Mouse (Mus musculus) heart, adult 2 months (tissue): ENCODE results near the gene Ipo7. TPM values are rescaled to one million over a fixed set of nuclear protein-coding genes. Genes with fewer than 3 reads are reported as not detected.
"Not testable (repeated sequence)": the region's sequence is repeated elsewhere in the genome, so short reads cannot be mapped to it uniquely, and the experiment has no call there.

ENCODE experiments used
- DNase-seq, 2 experiments: peaks; one replicate each; pipeline ENCODE4 v3.0.0; 2021
- H3K27ac ChIP-seq: fragments of 200-600 bp; 2 replicates; pipeline ENCODE4 v1.8.1; 2022
- H3K27me3 ChIP-seq: fragments of 200-500 bp; 2 replicates; pipeline ENCODE4 v1.6.1; 2012; ENCODE audit warnings: mild to moderate bottlenecking, low read length, inconsistent platforms, mixed read lengths; ENCODE audit not compliant: control insufficient read depth, insufficient read depth
- H3K36me3 ChIP-seq: fragments of 200-500 bp; 2 replicates; pipeline ENCODE4 v1.6.1; 2012; ENCODE audit warnings: low read length, inconsistent platforms; ENCODE audit not compliant: control insufficient read depth, insufficient read depth
- H3K4me1 ChIP-seq: fragments of 200-500 bp; 2 replicates; pipeline ENCODE4 v1.6.1; 2011; ENCODE audit warnings: low read length; ENCODE audit not compliant: control insufficient read depth, insufficient read depth
- H3K4me3 ChIP-seq: fragments of 200-600 bp; 2 replicates; pipeline ENCODE4 v1.8.1; 2022
- H3K79me2 ChIP-seq: fragments of 200-500 bp; replicated peaks from 2 replicates; pipeline ENCODE4 v1.6.1; 2012; ENCODE audit warnings: mild to moderate bottlenecking, inconsistent platforms, low read length, moderate library complexity, mixed read lengths; ENCODE audit not compliant: control insufficient read depth, insufficient read depth
- H3K9ac ChIP-seq: fragments of 200-500 bp; 2 replicates; pipeline ENCODE4 v1.6.1; 2012; ENCODE audit warnings: low read depth, mild to moderate bottlenecking, control low read depth, inconsistent platforms, low read length, mixed read lengths
- CTCF ChIP-seq: fragments of 200-600 bp; IDR thresholded peaks from 2 replicates; pipeline ENCODE4 v1.8.1; 2022; ENCODE audit warnings: antibody characterized with exemption, mild to moderate bottlenecking, moderate library complexity
- EP300 ChIP-seq: fragments of 200-500 bp; IDR thresholded peaks from 2 replicates; pipeline ENCODE4 v1.6.1; 2011; ENCODE audit warnings: low read depth, low read length, control low read depth; ENCODE audit not compliant: insufficient read depth
- POLR2A ChIP-seq: fragments of 200-500 bp; IDR thresholded peaks from 2 replicates; pipeline ENCODE4 v1.6.1; 2011; ENCODE audit warnings: mild to moderate bottlenecking, low read depth, low read length, control low read depth; ENCODE audit not compliant: insufficient read depth
- WGBS: fragments of 180-500 bp; shearing (Covaris S2); methylation state at CpG from one replicate; pipeline ENCODE4 v1.1.7; 2018; 5-methylcytosine and 5-hydroxymethylcytosine counted together
- intact Hi-C: fragments of 180-260 bp; cut with DNase I; formaldehyde crosslinking; loops from one replicate; pipeline ENCODE4 v1.15.1; 2025
- long read RNA-seq: library from polyadenylated mRNA; stranded (forward); transcript quantifications from one replicate; pipeline ENCODE4 v2.0.0, GENCODE M21; 2021
- polyA plus RNA-seq: library from polyadenylated mRNA; depleted of rRNA; stranded (reverse); fragments of >200 nt; gene quantifications from 2 replicates; pipeline ENCODE4 v1.2.3, GENCODE M21; 2012; rRNA removed
- total RNA-seq, 2 experiments: library from RNA; stranded (reverse); gene quantifications; 2 replicates each; pipeline ENCODE4 v1.2.3; 2021

Ipo7 gene
- total RNA-seq: 10 to 100 TPM; 85.0 to 99.4 TPM
- polyA plus RNA-seq: 19.7 and 41.8 TPM in 2 replicates
- long read RNA-seq, full-length matches to known transcripts: 6 of 22 reads
- long read RNA-seq, partial matches to known transcripts: 5 of 22 reads
- long read RNA-seq, other reads (novel, unspliced or antisense): 11 of 22 reads

- Histone ChIP-seq H3K79me2 (peaks cover 2% of the 10 kb centered on the region), H3K27me3 (no peaks in the 10 kb centered on the region), H3K4me1 (peaks cover 2% of the 10 kb centered on the region), H3K27ac (peak within 1 kb of the TSS; percentile 85), H3K36me3 (peaks cover 9% of the 10 kb centered on the region), H3K9ac (peak within 1 kb of the TSS; percentile 99), H3K4me3 (peak within 1 kb of the TSS; percentile 81)
- no peak for TF ChIP-seq CTCF
- peak; percentile 90 for TF ChIP-seq POLR2A
- peak; percentile 61 for TF ChIP-seq EP300
- WGBS: under 1% methylated on average over 48 of the region's 48 CpGs
- peak; percentile 93 to 94 for DNase-seq
- intact Hi-C loops: loop anchor here (2.0 kb wide), 1 partner anchor 31 kb away; the partner anchor contains the start of gene Tmem41b
Measured at GRCm38 (mm10) chr7:110018117-110018630, at the start of gene Ipo7. TSS of gene Ipo7 (plus strand) at chr7:110018274.

GRCm38 (mm10) chr7:109968924-109969450 is 49.1 kb upstream of the Ipo7 start:
- Histone ChIP-seq H3K27me3 (no peaks in the 10 kb centered on the region), H3K9ac (no peak overlapping the region), H3K4me1 (peaks cover 5% of the 10 kb centered on the region), H3K4me3 (no peak overlapping the region), H3K36me3 (peaks cover 2% of the 10 kb centered on the region; the same call in 1 of the 2 replicates), H3K27ac (peak overlapping the region; percentile 68; the same call in 1 of the 2 replicates), H3K79me2 (no peaks in the 10 kb centered on the region)
- DNase-seq: no peak
- 0% methylated on average over 2 of the region's 2 CpGs for WGBS
- intact Hi-C loops: loop anchor here (2.0 to 5.0 kb wide), 2 partner anchors 14 to 113 kb away; no protein-coding TSS in a partner anchor
- TF ChIP-seq CTCF (peak; percentile 48), EP300 (no peak), POLR2A (no peak)

- DNase-seq: no peak
- Histone ChIP-seq H3K9ac (no peak overlapping the region), H3K4me3 (no peak overlapping the region), H3K36me3 (peaks cover 2% of the 10 kb centered on the region; the same call in 1 of the 2 replicates), H3K79me2 (no peaks in the 10 kb centered on the region), H3K27me3 (no peaks in the 10 kb centered on the region), H3K4me1 (peaks cover 5% of the 10 kb centered on the region), H3K27ac (no peak overlapping the region)
- TF ChIP-seq CTCF: no peak
- no peak for TF ChIP-seq EP300
- intact Hi-C loops: loop anchor here (2.0 to 5.0 kb wide), 2 partner anchors 13 to 113 kb away; no protein-coding TSS in a partner anchor
Measured at GRCm38 (mm10) chr7:109969542-109969941, 48.5 kb upstream of the Ipo7 start.

- TF ChIP-seq EP300: no peak
- TF ChIP-seq CTCF: no peak
- TF ChIP-seq POLR2A: no peak
- no peak overlapping the region for H3K9ac ChIP-seq
- intact Hi-C loops: loop anchor here (5.0 kb wide), 1 partner anchor 81 kb away; no protein-coding TSS in a partner anchor
- no peaks in the 10 kb centered on the region for H3K27me3 ChIP-seq
- H3K36me3 ChIP-seq: no peaks in the 10 kb centered on the region
- no peak overlapping the region for H3K4me3 ChIP-seq
- WGBS: 89% methylated on average over 6 of the region's 6 CpGs
- no peaks in the 10 kb centered on the region; the same call in 1 of the 2 replicates for H3K4me1 ChIP-seq
- H3K79me2 ChIP-seq: no peaks in the 10 kb centered on the region
- H3K27ac ChIP-seq: no peak overlapping the region
- no peak for DNase-seq
Measured at GRCm38 (mm10) chr7:109975966-109976715, 41.9 kb upstream of the Ipo7 start.

- H3K36me3 ChIP-seq, H3K9ac ChIP-seq, H3K27me3 ChIP-seq, H3K4me3 ChIP-seq, H3K4me1 ChIP-seq, DNase-seq, H3K27ac ChIP-seq, H3K79me2 ChIP-seq: not testable (repeated sequence)
- TF ChIP-seq CTCF: peak; percentile 72
- intact Hi-C loops: loop anchor here (5.0 kb wide), 1 partner anchor 80 kb away; no protein-coding TSS in a partner anchor
- WGBS: 65% methylated on average over 5 of the region's 5 CpGs
Measured at GRCm38 (mm10) chr7:109977131-109977530, 40.9 kb upstream of the Ipo7 start.

GRCm38 (mm10) chr7:109984608-109985007 is 33.5 kb upstream of the Ipo7 start:
- H3K4me3 ChIP-seq, H3K36me3 ChIP-seq, H3K27ac ChIP-seq, H3K4me1 ChIP-seq, H3K27me3 ChIP-seq, H3K9ac ChIP-seq, intact Hi-C loops, DNase-seq, H3K79me2 ChIP-seq: not testable (repeated sequence)
- WGBS: 70% methylated on average over 5 of the region's 5 CpGs
